Mouse (Mus musculus) CH12.LX (cell line): Measurements from ENCODE around the gene Plekhf1. TPM values are rescaled to one million over a fixed set of nuclear protein-coding genes. Genes with fewer than 3 reads are reported as not detected.

Experiments used
- DNase-seq: peaks from one replicate; pipeline ENCODE4 v3.0.0-alpha.2; 2013; ENCODE audit errors: extremely low read depth
- H3K27ac ChIP-seq: 2 replicates; pipeline ENCODE4 v1.5.1; 2012; ENCODE audit warnings: low read depth, mild to moderate bottlenecking, control low read depth, moderate library complexity; ENCODE audit not compliant: insufficient read depth
- H3K27me3 ChIP-seq: replicated peaks from 2 replicates; pipeline ENCODE3; 2012; ENCODE audit warnings: inconsistent platforms
- H3K36me3 ChIP-seq, 2 experiments: replicated peaks in 1 of 2; 2 replicates each; pipeline versions ENCODE3 to v1.6.1; 2012; ENCODE audit warnings: inconsistent platforms in 1 of 2, low read length in 1 of 2, mild to moderate bottlenecking in 1 of 2, mixed read lengths in 1 of 2, moderate library complexity in 1 of 2; ENCODE audit not compliant: control insufficient read depth in 1 of 2, insufficient read depth in 1 of 2
- H3K4me1 ChIP-seq, 2 experiments: 2 replicates each; pipeline ENCODE4 v1.6.1; 2012; ENCODE audit warnings: inconsistent platforms in 1 of 2, moderate library complexity in 1 of 2; ENCODE audit not compliant: insufficient read depth in 2 of 2, control insufficient read depth in 1 of 2
- H3K4me2 ChIP-seq: 2 replicates; pipeline ENCODE4 v1.6.1; 2012; ENCODE audit warnings: low read depth, mild to moderate bottlenecking, control low read depth; ENCODE audit not compliant: poor library complexity, insufficient read depth, severe bottlenecking
- H3K4me3 ChIP-seq, 3 experiments: fragments of 150-350 bp in 1 of 3; sonication (generic) in 1 of 3; replicated peaks in 1 of 3; 2 replicates each; pipeline versions ENCODE3 to v1.5.1; 2011 to 2012; ENCODE audit warnings: low read depth in 2 of 3, low read length in 2 of 3, mild to moderate bottlenecking in 2 of 3, moderate library complexity in 2 of 3, control low read depth in 1 of 3, improper control_type of control experiment in 1 of 3, inconsistent platforms in 1 of 3, mixed read lengths in 1 of 3; ENCODE audit not compliant: poor library complexity in 1 of 3
- H3K79me2 ChIP-seq: replicated peaks from 2 replicates; pipeline ENCODE4 v1.6.1; 2012; ENCODE audit warnings: mild to moderate bottlenecking, moderate library complexity; ENCODE audit not compliant: control insufficient read depth, poor library complexity, insufficient read depth, severe bottlenecking; ENCODE audit errors: extremely low read depth
- H3K9ac ChIP-seq: 2 replicates; pipeline ENCODE4 v1.6.1; 2012; ENCODE audit warnings: low read depth, mild to moderate bottlenecking, control low read depth, moderate library complexity; ENCODE audit not compliant: insufficient read depth
- H3K9me3 ChIP-seq: replicated peaks from 2 replicates; pipeline ENCODE3; 2012; ENCODE audit warnings: low read length, inconsistent platforms, mixed read lengths
- BHLHE40 ChIP-seq: IDR thresholded peaks from 2 replicates; pipeline ENCODE4 v1.6.1; 2011; ENCODE audit warnings: mild to moderate bottlenecking, low read depth, low read length, improper control_type of control experiment
- CHD2 ChIP-seq: IDR thresholded peaks from 2 replicates; pipeline ENCODE4 v1.6.1; 2011; ENCODE audit warnings: low read length, improper control_type of control experiment
- CTCF ChIP-seq, 2 experiments: IDR thresholded peaks in 1 of 2; conservative IDR thresholded peaks in 1 of 2; 2 replicates each; pipeline ENCODE4 v1.5.1; 2011 to 2012; ENCODE audit warnings: low read depth in 2 of 2, low read length in 2 of 2, improper control_type of control experiment in 1 of 2, inconsistent platforms in 1 of 2, mild to moderate bottlenecking in 1 of 2, moderate library complexity in 1 of 2
- ELF1 ChIP-seq: IDR thresholded peaks from 2 replicates; pipeline ENCODE4 v1.6.1; 2014; ENCODE audit warnings: low read depth, mild to moderate bottlenecking, inconsistent platforms, low read length, improper control_type of control experiment
- EP300 ChIP-seq: IDR thresholded peaks from 2 replicates; pipeline ENCODE4 v1.6.1; 2011; ENCODE audit warnings: low read length, improper control_type of control experiment
- ETS1 ChIP-seq: conservative IDR thresholded peaks from 2 replicates; pipeline ENCODE4 v1.6.1; 2012; ENCODE audit warnings: low read depth, mild to moderate bottlenecking, inconsistent platforms, low read length, improper control_type of control experiment, moderate library complexity
- GABPA ChIP-seq: IDR thresholded peaks from 2 replicates; pipeline ENCODE4 v1.6.1; 2012; ENCODE audit warnings: low read depth, low read length, improper control_type of control experiment, inconsistent platforms; ENCODE audit not compliant: insufficient replicate concordance
- IRF4 ChIP-seq: IDR thresholded peaks from 2 replicates; pipeline ENCODE4 v1.6.1; 2014; ENCODE audit warnings: low read depth, mild to moderate bottlenecking, inconsistent platforms, low read length, improper control_type of control experiment
- JUN ChIP-seq: IDR thresholded peaks from 2 replicates; pipeline ENCODE4 v1.6.1; 2011; ENCODE audit warnings: low read depth, mild to moderate bottlenecking, low read length, improper control_type of control experiment, moderate library complexity; ENCODE audit not compliant: insufficient read depth
- MEF2A ChIP-seq: IDR thresholded peaks from 2 replicates; pipeline ENCODE4 v1.6.1; 2014; ENCODE audit warnings: low read depth, mild to moderate bottlenecking, inconsistent platforms, low read length, improper control_type of control experiment, borderline replicate concordance
- MXI1 ChIP-seq: IDR thresholded peaks from 2 replicates; pipeline ENCODE4 v1.6.1; 2011; ENCODE audit warnings: mild to moderate bottlenecking, low read depth, low read length, improper control_type of control experiment
- MYC ChIP-seq: IDR thresholded peaks from 2 replicates; pipeline ENCODE4 v1.6.1; 2011; ENCODE audit warnings: low read depth, mild to moderate bottlenecking, improper control_type of control experiment, low read length
- NELFE ChIP-seq: IDR thresholded peaks from 2 replicates; pipeline ENCODE4 v1.6.1; 2011; ENCODE audit warnings: low read depth, low read length, improper control_type of control experiment
- NRF1 ChIP-seq: IDR thresholded peaks from 2 replicates; pipeline ENCODE4 v1.6.1; 2014; ENCODE audit warnings: low read depth, mild to moderate bottlenecking, inconsistent platforms, low read length, improper control_type of control experiment, moderate library complexity
- PAX5 ChIP-seq: IDR thresholded peaks from 2 replicates; pipeline ENCODE4 v1.6.1; 2012; ENCODE audit warnings: low read length, inconsistent platforms, mixed read lengths
- POLR2A ChIP-seq: IDR thresholded peaks from 2 replicates; pipeline ENCODE4 v1.6.1; 2011; ENCODE audit warnings: low read depth, mild to moderate bottlenecking, improper control_type of control experiment, low read length
- POLR2AphosphoS2 ChIP-seq: IDR thresholded peaks from 2 replicates; pipeline ENCODE4 v1.6.1; 2011; ENCODE audit warnings: low read depth, low read length, improper control_type of control experiment
- RAD21 ChIP-seq: IDR thresholded peaks from 2 replicates; pipeline ENCODE4 v1.6.1; 2011; ENCODE audit warnings: low read depth, mild to moderate bottlenecking, low read length, improper control_type of control experiment, moderate library complexity
- RCOR1 ChIP-seq: conservative IDR thresholded peaks from 2 replicates; pipeline ENCODE4 v1.6.1; 2012; ENCODE audit warnings: low read depth, mild to moderate bottlenecking, inconsistent platforms, low read length, improper control_type of control experiment
- SIN3A ChIP-seq: IDR thresholded peaks from 2 replicates; pipeline ENCODE4 v1.6.1; 2012; ENCODE audit warnings: low read length, improper control_type of control experiment, inconsistent platforms
- SMC3 ChIP-seq: IDR thresholded peaks from 2 replicates; pipeline ENCODE4 v1.6.1; 2011; ENCODE audit warnings: low read depth, low read length, improper control_type of control experiment
- TBP ChIP-seq: conservative IDR thresholded peaks from 2 replicates; pipeline ENCODE4 v1.6.1; 2011; ENCODE audit warnings: low read depth, low read length, improper control_type of control experiment
- UBTF ChIP-seq: IDR thresholded peaks from 2 replicates; pipeline ENCODE4 v1.6.1; 2012; ENCODE audit warnings: low read depth, mild to moderate bottlenecking, inconsistent platforms, low read length, improper control_type of control experiment, moderate library complexity
- USF2 ChIP-seq: conservative IDR thresholded peaks from 2 replicates; pipeline ENCODE4 v1.6.1; 2011; ENCODE audit warnings: low read depth, low read length, improper control_type of control experiment
- ZC3H11A ChIP-seq: IDR thresholded peaks from 2 replicates; pipeline ENCODE4 v1.6.1; 2012; ENCODE audit warnings: low read depth, mild to moderate bottlenecking, inconsistent platforms, low read length, improper control_type of control experiment
- ZMIZ1 ChIP-seq: IDR thresholded peaks from 2 replicates; pipeline ENCODE4 v1.6.1; 2012; ENCODE audit warnings: low read depth, mild to moderate bottlenecking, inconsistent platforms, low read length, improper control_type of control experiment
- ZNF384 ChIP-seq: IDR thresholded peaks from 2 replicates; pipeline ENCODE4 v1.6.1; 2012; ENCODE audit warnings: low read depth, low read length, improper control_type of control experiment, inconsistent platforms
- dilution Hi-C: fragments of 300-500 bp; cut with MboI; formaldehyde crosslinking; loops from 2 replicates; pipeline ENCODE4 v1.14.3; 2020; ENCODE audit warnings: low sequenced_read_pairs; ENCODE audit not compliant: extremely low pct_unique_long_range_greater_than_20kb, extremely low pct_ligation_motif_present
- in situ Hi-C: fragments of 300-500 bp; cut with MboI; formaldehyde crosslinking; loops from 3 replicates; pipeline ENCODE4 v1.14.3; 2019; ENCODE audit warnings: low sequenced_read_pairs, low pct_ligation_motif_present, low pct_unique_long_range_greater_than_20kb, mixed read lengths
- polyA plus RNA-seq: library from polyadenylated mRNA; unstranded; fragments of >175 nt; gene quantifications from 2 replicates; pipeline ENCODE4 v1.2.1, GENCODE M21; 2012; ENCODE audit warnings: low read depth; ENCODE audit not compliant: insufficient read length
- total RNA-seq, 2 experiments: library from RNA; depleted of rRNA; stranded (reverse); fragments of 300-350 nt in 1 of 2; fragments of >200 nt in 1 of 2; gene quantifications; 2 replicates each; pipeline ENCODE4 v1.2.3; 2012 to 2014

Plekhf1 gene
- total and polyA plus RNA-seq, 3 experiments: 0.16 to 0.72 TPM; not detected in 1

- TF ChIP-seq BHLHE40 (0 out of 2 replicates have a peak, but pooled peaks have one; percentile 26), MEF2A (0 out of 2 replicates have a peak, but pooled peaks have one; percentile 26), MYC (no peak), ELF1 (peak; percentile 62), POLR2A (peak; percentile 96), UBTF (no peak), ETS1 (0 out of 2 replicates have a peak, but pooled peaks have one; percentile 23), SIN3A (peak; percentile 93), TBP (0 out of 2 replicates have a peak, but pooled peaks have one; percentile 42)
- TF ChIP-seq, all 38 proteins: peak for 17
These were observed 43.1 kb upstream of the Plekhf1 start, which contains the start of gene Pop4 (continued) for GRCm38 (mm10) chr7:38270703-38271510.

GRCm38 (mm10) chr7:38267006-38267680, 39.3 kb upstream of the Plekhf1 start:
- Histone ChIP-seq H3K9me3 (no peaks in the 10 kb centered on the region), H3K9ac (no peak overlapping the region), H3K27ac (no peak overlapping the region), H3K4me1 (peaks cover 3 to 23% of the 10 kb centered on the region in 2 experiments), H3K36me3 (peaks cover 57 to 69% of the 10 kb centered on the region in 2 experiments), H3K4me3 (no peak overlapping the region), H3K27me3 (no peaks in the 10 kb centered on the region), H3K79me2 (peaks cover 20% of the 10 kb centered on the region), H3K4me2 (no peak overlapping the region)
- in situ Hi-C loops (loop anchor here (10.0 kb wide), 1 partner anchor 62 kb away; no protein-coding TSS in a partner anchor), dilution Hi-C loops (no loop called here)
- DNase-seq: peak; percentile 61
- TF ChIP-seq POLR2AphosphoS2: no peak
- no peak for TF ChIP-seq TBP
- no peak for TF ChIP-seq MEF2A
- TF ChIP-seq NRF1: no peak
- peak; percentile 60 for TF ChIP-seq RAD21
- no peak for TF ChIP-seq PAX5
- TF ChIP-seq ZMIZ1: no peak
- TF ChIP-seq ETS1: no peak
- TF ChIP-seq MXI1: no peak
- TF ChIP-seq SMC3: peak; percentile 41
- TF ChIP-seq RCOR1: no peak
- TF ChIP-seq GABPA: no peak
- no peak; the same call in 1 of the 2 replicates for TF ChIP-seq IRF4
- no peak for TF ChIP-seq UBTF
- TF ChIP-seq MYC: no peak
- TF ChIP-seq NELFE: no peak
- TF ChIP-seq SIN3A: 0 out of 2 replicates have a peak, but pooled peaks have one; percentile 40
- no peak for TF ChIP-seq JUN
- TF ChIP-seq CTCF (conservative IDR thresholded peaks at IDR 0.05 in 1 of 2, IDR thresholded peaks at IDR 0.05 in 1 of 2; ENCODE audit: low read depth in 2 of 2, low read length in 2 of 2): peak in 1 of 2 experiments; percentile 73; a peak in 2 of 4 replicates
- TF ChIP-seq ZNF384: no peak
- TF ChIP-seq ZC3H11A: no peak
- TF ChIP-seq USF2: no peak
- TF ChIP-seq BHLHE40: no peak
- no peak for TF ChIP-seq CHD2
- peak; percentile 46; the same call in 1 of the 2 replicates for TF ChIP-seq EP300
